Mouse (Mus musculus) layer of hippocampus, adult 18-20 months (tissue): ENCODE measurements at regions not wholly inside any gene's neighbourhood (a gene's known extent, or its start where the extent isn't known, plus 50 kb on each side); places are given as distances from the start of the nearest gene placed in this dataset.

Source experiments
- DNase-seq, 2 experiments: peaks; one replicate each; pipeline ENCODE4 v3.0.0; 2022; ENCODE audit warnings: low spot score in 2 of 2

DNA sequence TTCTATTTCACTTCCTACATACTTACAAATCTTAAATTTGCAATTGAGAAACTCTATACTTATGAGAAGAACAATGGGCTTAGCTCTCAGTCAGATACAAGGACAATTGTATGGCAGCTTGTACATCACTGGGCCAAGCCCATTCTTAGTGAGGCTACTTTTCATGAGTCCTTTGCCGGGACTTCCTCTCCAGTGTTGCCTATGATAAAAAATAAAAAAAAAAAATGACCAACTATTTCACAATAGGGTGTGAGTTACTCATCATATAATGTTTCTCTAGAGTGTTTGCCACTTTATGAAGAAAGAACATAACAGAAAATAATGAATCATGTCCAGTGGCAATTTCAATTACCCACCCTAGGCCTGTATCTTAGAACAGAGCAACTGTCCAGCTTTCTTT, 96.1 kb upstream of the Acvr2a start:
- DNase-seq = no peak

DNA sequence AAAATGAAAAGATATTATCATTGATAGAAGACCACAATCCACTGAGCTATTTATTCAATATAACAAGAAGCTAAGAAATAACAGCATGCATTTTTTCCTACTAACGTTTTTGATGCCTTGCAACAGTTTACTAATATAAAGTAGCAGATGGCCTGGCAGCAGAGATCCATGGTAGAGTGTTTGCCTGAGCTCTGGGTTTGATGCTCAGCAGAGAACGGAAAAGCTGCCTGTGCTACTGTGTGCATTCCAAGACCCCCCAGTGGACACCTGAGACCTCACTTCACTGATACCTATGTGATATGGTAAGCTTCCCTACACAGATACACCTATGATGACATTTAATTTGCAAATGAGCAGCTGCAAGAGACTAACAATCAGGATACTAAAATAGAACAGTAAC, 95.6 kb upstream of the Acvr2a start:
- DNase-seq = peak in 1 of 2 experiments; percentile 70

GRCm38 (mm10) chr2:48730780-48731179, 83.1 kb upstream of the Acvr2a start:
- peak in 1 of 2 experiments; percentile 15 for DNase-seq

- DNase-seq = no peak
These were observed 80.0 kb upstream of the Acvr2a start for GRCm38 (mm10) chr2:48733936-48734335.

DNA sequence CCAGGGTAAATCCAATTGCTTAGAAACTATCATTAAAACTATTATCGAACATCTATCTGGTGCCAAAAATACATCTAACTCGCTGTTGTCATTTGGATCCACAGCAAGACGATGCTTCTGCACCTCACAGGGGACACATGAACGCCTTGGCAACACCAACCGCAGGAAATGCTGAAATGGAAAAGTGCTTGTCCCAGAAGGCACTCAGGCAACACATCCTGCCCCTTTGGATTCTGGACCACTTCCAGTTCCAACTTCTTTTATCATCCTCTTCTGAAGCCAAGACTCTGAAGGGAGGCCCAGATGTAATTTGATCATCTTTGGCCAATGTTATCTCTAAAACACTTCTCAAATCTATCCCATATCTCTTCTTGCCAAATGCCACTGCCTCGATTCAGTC, 79.4 kb upstream of the Acvr2a start:
- DNase-seq = no peak

DNA sequence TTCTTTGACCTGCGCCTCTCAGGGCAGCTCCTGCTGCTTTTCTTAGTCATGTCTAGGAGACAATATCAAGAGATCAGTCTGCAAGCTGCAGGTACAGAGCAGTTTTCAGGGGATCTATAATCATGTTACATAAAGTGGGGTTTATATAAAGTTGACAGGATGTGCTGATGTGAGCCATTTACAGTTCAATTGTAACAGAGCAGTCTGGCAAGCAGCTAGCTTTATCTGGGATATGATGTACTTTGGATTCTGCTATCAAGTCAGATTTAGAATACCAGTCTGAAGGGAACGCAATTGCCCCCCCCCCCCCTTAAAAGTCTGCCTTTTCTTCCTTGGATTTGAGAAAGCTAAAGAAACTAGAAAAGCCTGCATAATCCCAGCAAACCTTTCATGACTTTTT, 77.6 kb upstream of the Acvr2a start:
- peak in 1 of 2 experiments; percentile 18 for DNase-seq
